Mouse (Mus musculus): ENCODE measurements around the gene Igsf23. TPM values are rescaled to one million over a fixed set of nuclear protein-coding genes. Genes with fewer than 3 reads are reported as not detected.

The Igsf23 gene
- polyA plus RNA-seq, 1 experiment, result 185 TPM

GRCm38 (mm10) chr7:19926849-19927480 lies 23.6 kb downstream of the Igsf23 start:
- H3K4me3 ChIP-seq (ENCODE audit: low read depth, low read length), result no peak overlapping the region
- no peaks in the 10 kb centered on the region for H3K27me3 ChIP-seq (ENCODE audit: control insufficient read depth, insufficient read depth, low read length)
- WGBS, result 50% methylated on average over 2 of the region's 2 CpGs
- no peak overlapping the region for H3K27ac ChIP-seq (ENCODE audit: insufficient read depth, low read depth, low read length)
- H3K36me3 ChIP-seq (ENCODE audit: control insufficient read depth, insufficient read depth, low read length), result no peaks in the 10 kb centered on the region
- no peaks in the 10 kb centered on the region for H3K4me1 ChIP-seq (ENCODE audit: control insufficient read depth, insufficient read depth, insufficient read length, low read length)
- TF ChIP-seq CTCF (IDR thresholded peaks at IDR 0.05; ENCODE audit: extremely low read depth, insufficient read length, insufficient replicate concordance, low read depth, low read length), result no peak
- TF ChIP-seq POLR2A (IDR thresholded peaks at IDR 0.05; ENCODE audit: low read depth, low read length), result no peak

GRCm38 (mm10) chr7:19925376-19925775 lies 25.2 kb downstream of the Igsf23 start:
- Histone ChIP-seq H3K27me3 (ENCODE audit: control insufficient read depth, insufficient read depth, low read length) (no peaks in the 10 kb centered on the region), H3K4me1 (ENCODE audit: control insufficient read depth, insufficient read depth, insufficient read length, low read length) (no peaks in the 10 kb centered on the region), H3K36me3 (ENCODE audit: control insufficient read depth, insufficient read depth, low read length) (no peaks in the 10 kb centered on the region), H3K27ac (ENCODE audit: insufficient read depth, low read depth, low read length) (no peak overlapping the region), H3K4me3 (ENCODE audit: low read depth, low read length) (no peak overlapping the region)
- 58% methylated on average over 1 of the region's 1 CpGs for WGBS
- TF ChIP-seq POLR2A (IDR thresholded peaks at IDR 0.05; ENCODE audit: low read depth, low read length) (no peak), CTCF (IDR thresholded peaks at IDR 0.05; ENCODE audit: extremely low read depth, insufficient read length, insufficient replicate concordance, low read depth, low read length) (no peak)

GRCm38 (mm10) chr7:19923797-19924196 lies 26.8 kb downstream of the Igsf23 start:
- H3K27me3 ChIP-seq (ENCODE audit: control insufficient read depth, insufficient read depth, low read length), result no peaks in the 10 kb centered on the region
- TF ChIP-seq CTCF (IDR thresholded peaks at IDR 0.05; ENCODE audit: extremely low read depth, insufficient read length, insufficient replicate concordance, low read depth, low read length) (no peak), POLR2A (IDR thresholded peaks at IDR 0.05; ENCODE audit: low read depth, low read length) (no peak)
- no peak overlapping the region for H3K4me3 ChIP-seq (ENCODE audit: low read depth, low read length)
- WGBS, result 28% methylated on average over 10 of the region's 15 CpGs
- H3K36me3 ChIP-seq (ENCODE audit: control insufficient read depth, insufficient read depth, low read length), result no peaks in the 10 kb centered on the region
- no peak overlapping the region for H3K27ac ChIP-seq (ENCODE audit: insufficient read depth, low read depth, low read length)
- H3K4me1 ChIP-seq (ENCODE audit: control insufficient read depth, insufficient read depth, insufficient read length, low read length), result no peaks in the 10 kb centered on the region

GRCm38 (mm10) chr7:19923354-19923753 lies 27.2 kb downstream of the Igsf23 start:
- Histone ChIP-seq H3K27me3 (ENCODE audit: control insufficient read depth, insufficient read depth, low read length) (no peaks in the 10 kb centered on the region), H3K4me3 (ENCODE audit: low read depth, low read length) (no peak overlapping the region), H3K36me3 (ENCODE audit: control insufficient read depth, insufficient read depth, low read length) (peaks cover under 1% of the 10 kb centered on the region; the same call in 1 of the 2 replicates), H3K27ac (ENCODE audit: insufficient read depth, low read depth, low read length) (no peak overlapping the region), H3K4me1 (ENCODE audit: control insufficient read depth, insufficient read depth, insufficient read length, low read length) (no peaks in the 10 kb centered on the region)
- 65% methylated on average over 2 of the region's 2 CpGs for WGBS
- no peak for TF ChIP-seq CTCF (IDR thresholded peaks at IDR 0.05; ENCODE audit: extremely low read depth, insufficient read length, insufficient replicate concordance, low read depth, low read length)
- no peak for TF ChIP-seq POLR2A (IDR thresholded peaks at IDR 0.05; ENCODE audit: low read depth, low read length)

GRCm38 (mm10) chr7:19920506-19921261 lies 29.9 kb downstream of the Igsf23 start, which contains the start of gene Pvr:
Gene Pvr, minus strand, starts transcription at chr7:19921160.
- WGBS, result under 1% methylated on average over 60 of the region's 60 CpGs
- H3K27ac ChIP-seq (ENCODE audit: insufficient read depth, low read depth, low read length), result peak within 1 kb of the TSS; percentile 81
- TF ChIP-seq POLR2A (IDR thresholded peaks at IDR 0.05; ENCODE audit: low read depth, low read length) (peak; percentile 36), CTCF (IDR thresholded peaks at IDR 0.05; ENCODE audit: extremely low read depth, insufficient read length, insufficient replicate concordance, low read depth, low read length) (no peak)

GRCm38 (mm10) chr7:19920166-19920505 lies 30.4 kb downstream of the Igsf23 start:
- no peaks in the 10 kb centered on the region for H3K4me1 ChIP-seq (ENCODE audit: control insufficient read depth, insufficient read depth, insufficient read length, low read length)
- H3K27me3 ChIP-seq (ENCODE audit: control insufficient read depth, insufficient read depth, low read length), result no peaks in the 10 kb centered on the region
- WGBS, result 12% methylated on average over 4 of the region's 4 CpGs
- H3K4me3 ChIP-seq (ENCODE audit: low read depth, low read length), result peak overlapping the region; percentile 80
- peaks cover 16% of the 10 kb centered on the region for H3K36me3 ChIP-seq (ENCODE audit: control insufficient read depth, insufficient read depth, low read length)
- H3K27ac ChIP-seq (ENCODE audit: insufficient read depth, low read depth, low read length), result peak overlapping the region; percentile 81
- TF ChIP-seq CTCF (IDR thresholded peaks at IDR 0.05; ENCODE audit: extremely low read depth, insufficient read length, insufficient replicate concordance, low read depth, low read length), result no peak
- TF ChIP-seq POLR2A (IDR thresholded peaks at IDR 0.05; ENCODE audit: low read depth, low read length), result no peak

More at GRCm38 (mm10) chr7:19920506-19921261, 29.9 kb downstream of the Igsf23 start, which contains the start of gene Pvr:
- H3K27me3 ChIP-seq (ENCODE audit: control insufficient read depth, insufficient read depth, low read length), result no peaks in the 10 kb centered on the region
- H3K4me3 ChIP-seq (ENCODE audit: low read depth, low read length), result peak within 1 kb of the TSS; percentile 80
- H3K4me1 ChIP-seq (ENCODE audit: control insufficient read depth, insufficient read depth, insufficient read length, low read length), result no peaks in the 10 kb centered on the region
- peaks cover 16% of the 10 kb centered on the region for H3K36me3 ChIP-seq (ENCODE audit: control insufficient read depth, insufficient read depth, low read length)

- TF ChIP-seq CTCF (IDR thresholded peaks at IDR 0.05; ENCODE audit: extremely low read depth, insufficient read length, insufficient replicate concordance, low read depth, low read length) (no peak), POLR2A (IDR thresholded peaks at IDR 0.05; ENCODE audit: low read depth, low read length) (no peak)
- peak overlapping the region; percentile 32; the same call in 1 of the 2 replicates for H3K27ac ChIP-seq (ENCODE audit: insufficient read depth, low read depth, low read length)
- 85% methylated on average over 7 of the region's 7 CpGs for WGBS
- H3K36me3 ChIP-seq (ENCODE audit: control insufficient read depth, insufficient read depth, low read length), result peaks cover 23% of the 10 kb centered on the region
- peaks cover 5% of the 10 kb centered on the region; the same call in 1 of the 2 replicates for H3K4me1 ChIP-seq (ENCODE audit: control insufficient read depth, insufficient read depth, insufficient read length, low read length)
- no peaks in the 10 kb centered on the region for H3K27me3 ChIP-seq (ENCODE audit: control insufficient read depth, insufficient read depth, low read length)
- no peak overlapping the region for H3K4me3 ChIP-seq (ENCODE audit: low read depth, low read length)
Observed at GRCm38 (mm10) chr7:19914558-19914957, 36.0 kb downstream of the Igsf23 start.
